Mouse (Mus musculus): ENCODE data around the gene Ano10. TPM values are rescaled to one million over a fixed set of nuclear protein-coding genes. Genes with fewer than 3 reads are reported as not detected.

Ano10 gene
- polyA plus RNA-seq, 1 experiment from 2014 or later = 46.1 TPM

- WGBS = 74% methylated on average over 1 of the region's 1 CpGs
- no peaks in the 10 kb centered on the region for H3K36me3 ChIP-seq
- no peak overlapping the region for H3K27ac ChIP-seq
- no peak for ATAC-seq (ENCODE audit: insufficient number of reproducible peaks, low FRiP score, low TSS enrichment, low read depth)
- H3K9ac ChIP-seq = no peak overlapping the region
- no peaks in the 10 kb centered on the region for H3K9me3 ChIP-seq
- H3K4me3 ChIP-seq = no peak overlapping the region
- no peaks in the 10 kb centered on the region for H3K27me3 ChIP-seq
- no peak overlapping the region for H3K4me2 ChIP-seq
- H3K4me1 ChIP-seq = 0 out of 2 replicates have a peak, but pooled peaks cover 5% of the 10 kb centered on the region
These were observed 105.5 kb downstream of the Ano10 start for GRCm38 (mm10) chr9:122188724-122189123.

GRCm38 (mm10) chr9:122187451-122187921 lies 106.7 kb downstream of the Ano10 start:
- no peak overlapping the region for H3K4me2 ChIP-seq
- no peak overlapping the region for H3K4me3 ChIP-seq
- no peaks in the 10 kb centered on the region for H3K27me3 ChIP-seq
- H3K36me3 ChIP-seq = no peaks in the 10 kb centered on the region
- H3K27ac ChIP-seq = no peak overlapping the region
- 0 out of 2 replicates have a peak, but pooled peaks cover 2% of the 10 kb centered on the region for H3K4me1 ChIP-seq
- no peak overlapping the region for H3K9ac ChIP-seq
- no peaks in the 10 kb centered on the region for H3K9me3 ChIP-seq
- WGBS = 82% methylated on average over 7 of the region's 7 CpGs
- no peak for ATAC-seq (ENCODE audit: insufficient number of reproducible peaks, low FRiP score, low TSS enrichment, low read depth)

- Histone ChIP-seq H3K9ac (no peak overlapping the region), H3K27me3 (no peaks in the 10 kb centered on the region), H3K4me1 (0 out of 2 replicates have a peak, but pooled peaks cover 2% of the 10 kb centered on the region), H3K9me3 (no peaks in the 10 kb centered on the region), H3K4me2 (no peak overlapping the region), H3K36me3 (no peaks in the 10 kb centered on the region), H3K4me3 (no peak overlapping the region), H3K27ac (no peak overlapping the region; the same call in 1 of the 2 replicates)
- WGBS = 57% methylated on average over 1 of the region's 1 CpGs
- no peak for ATAC-seq (ENCODE audit: insufficient number of reproducible peaks, low FRiP score, low TSS enrichment, low read depth)
These were observed 107.5 kb downstream of the Ano10 start for GRCm38 (mm10) chr9:122186643-122187226.

GRCm38 (mm10) chr9:122185953-122186352 lies 108.3 kb downstream of the Ano10 start:
- ATAC-seq (ENCODE audit: insufficient number of reproducible peaks, low FRiP score, low TSS enrichment, low read depth) = no peak
- no peak overlapping the region for H3K9ac ChIP-seq
- H3K27me3 ChIP-seq = no peaks in the 10 kb centered on the region
- H3K4me3 ChIP-seq = no peak overlapping the region
- H3K27ac ChIP-seq = peak overlapping the region; percentile 57
- H3K9me3 ChIP-seq = no peaks in the 10 kb centered on the region
- no peaks in the 10 kb centered on the region for H3K36me3 ChIP-seq
- 0 out of 2 replicates have a peak, but pooled peaks cover 2% of the 10 kb centered on the region for H3K4me1 ChIP-seq
- WGBS = 77% methylated on average over 6 of the region's 6 CpGs
- H3K4me2 ChIP-seq = no peak overlapping the region

- Histone ChIP-seq H3K9me3 (no peaks in the 10 kb centered on the region), H3K36me3 (no peaks in the 10 kb centered on the region), H3K27ac (no peak overlapping the region), H3K4me3 (no peak overlapping the region), H3K27me3 (no peaks in the 10 kb centered on the region), H3K4me2 (no peak overlapping the region), H3K4me1 (0 out of 2 replicates have a peak, but pooled peaks cover 2% of the 10 kb centered on the region), H3K9ac (no peak overlapping the region)
- ATAC-seq (ENCODE audit: insufficient number of reproducible peaks, low FRiP score, low TSS enrichment, low read depth) = no peak; the same call in 1 of the 2 replicates
- WGBS = 11% methylated on average over 2 of the region's 2 CpGs
These were observed 109.2 kb downstream of the Ano10 start for GRCm38 (mm10) chr9:122185061-122185460.

- ATAC-seq (ENCODE audit: insufficient number of reproducible peaks, low FRiP score, low TSS enrichment, low read depth) = no peak
- no peak overlapping the region for H3K4me3 ChIP-seq
- no peaks in the 10 kb centered on the region for H3K27me3 ChIP-seq
- 0 out of 2 replicates have a peak, but pooled peaks cover 2% of the 10 kb centered on the region for H3K4me1 ChIP-seq
- H3K36me3 ChIP-seq = no peaks in the 10 kb centered on the region
- WGBS = 92% methylated on average over 3 of the region's 3 CpGs
- H3K4me2 ChIP-seq = no peak overlapping the region
- H3K9me3 ChIP-seq = no peaks in the 10 kb centered on the region
- H3K27ac ChIP-seq = no peak overlapping the region
- no peak overlapping the region for H3K9ac ChIP-seq
These were observed 109.9 kb downstream of the Ano10 start for GRCm38 (mm10) chr9:122184329-122184728.

- no peak for ATAC-seq (ENCODE audit: insufficient number of reproducible peaks, low FRiP score, low TSS enrichment, low read depth)
- Histone ChIP-seq H3K27me3 (no peaks in the 10 kb centered on the region), H3K4me3 (no peak overlapping the region), H3K27ac (no peak overlapping the region), H3K9ac (no peak overlapping the region), H3K4me2 (no peak overlapping the region), H3K36me3 (no peaks in the 10 kb centered on the region), H3K4me1 (peaks cover 14% of the 10 kb centered on the region), H3K9me3 (no peaks in the 10 kb centered on the region)
- WGBS = 79% methylated on average over 4 of the region's 4 CpGs
These were observed 111.1 kb downstream of the Ano10 start for GRCm38 (mm10) chr9:122183074-122183473.

GRCm38 (mm10) chr9:122180105-122180504 lies 114.1 kb downstream of the Ano10 start:
- 64% methylated on average over 3 of the region's 3 CpGs for WGBS
- Histone ChIP-seq H3K9me3 (no peaks in the 10 kb centered on the region), H3K4me3 (no peak overlapping the region), H3K36me3 (no peaks in the 10 kb centered on the region; the same call in 1 of the 2 replicates), H3K9ac (no peak overlapping the region), H3K4me2 (no peak overlapping the region), H3K27me3 (no peaks in the 10 kb centered on the region), H3K4me1 (peaks cover 16% of the 10 kb centered on the region), H3K27ac (no peak overlapping the region)
- ATAC-seq (ENCODE audit: insufficient number of reproducible peaks, low FRiP score, low TSS enrichment, low read depth) = no peak

GRCm38 (mm10) chr9:122178427-122178826 lies 115.8 kb downstream of the Ano10 start:
- Histone ChIP-seq H3K9ac (no peak overlapping the region), H3K4me2 (no peak overlapping the region), H3K27ac (peak overlapping the region; percentile 63; the same call in 1 of the 2 replicates), H3K36me3 (peaks cover 12% of the 10 kb centered on the region; the same call in 1 of the 2 replicates), H3K9me3 (no peaks in the 10 kb centered on the region), H3K27me3 (no peaks in the 10 kb centered on the region), H3K4me3 (no peak overlapping the region), H3K4me1 (peaks cover 22% of the 10 kb centered on the region)
- no peak for ATAC-seq (ENCODE audit: insufficient number of reproducible peaks, low FRiP score, low TSS enrichment, low read depth)
- 40% methylated on average over 4 of the region's 4 CpGs for WGBS

GRCm38 (mm10) chr9:122177256-122178220 lies 116.7 kb downstream of the Ano10 start:
- 73% methylated on average over 7 of the region's 7 CpGs for whole genome bisulfite sequencing
- 0 out of 2 replicates have a peak overlapping the region, but pooled peaks have one; percentile 63 for H3K27ac ChIP-seq
- peaks cover 12% of the 10 kb centered on the region; the same call in 1 of the 2 replicates for H3K36me3 ChIP-seq
- peaks cover 25% of the 10 kb centered on the region for H3K4me1 ChIP-seq
- H3K9me3 ChIP-seq = no peaks in the 10 kb centered on the region
- no peak for ATAC-seq (ENCODE audit: insufficient number of reproducible peaks, low FRiP score, low TSS enrichment, low read depth)
- no peak overlapping the region for H3K4me2 ChIP-seq
- no peak overlapping the region for H3K9ac ChIP-seq
- H3K4me3 ChIP-seq = no peak overlapping the region
- H3K27me3 ChIP-seq = no peaks in the 10 kb centered on the region

GRCm38 (mm10) chr9:122174723-122175122 lies 119.5 kb downstream of the Ano10 start:
- H3K4me3 ChIP-seq = no peak overlapping the region
- no peak overlapping the region for H3K9ac ChIP-seq
- no peaks in the 10 kb centered on the region for H3K9me3 ChIP-seq
- ATAC-seq (ENCODE audit: insufficient number of reproducible peaks, low FRiP score, low TSS enrichment, low read depth) = no peak
- H3K27me3 ChIP-seq = no peaks in the 10 kb centered on the region
- no peak overlapping the region for H3K4me2 ChIP-seq
- peaks cover 25% of the 10 kb centered on the region for H3K4me1 ChIP-seq
- H3K36me3 ChIP-seq = peaks cover 25% of the 10 kb centered on the region
- WGBS = 87% methylated on average over 6 of the region's 6 CpGs
- no peak overlapping the region for H3K27ac ChIP-seq
